Mouse (Mus musculus) hindlimb bud, embryonic 11.5 days (tissue): ENCODE measurements at regions not wholly inside any gene's neighbourhood (a gene's known extent, or its start where the extent isn't known, plus 50 kb on each side); places are given as distances from the start of the nearest gene placed in this dataset.

Experiments
- DNase-seq: peaks from one replicate; pipeline ENCODE4 v3.0.0-alpha.2; 2012; ENCODE audit warnings: low read depth, low spot score; ENCODE audit errors: extremely low spot score

GRCm38 (mm10) chr5:128483441-128483810 is 50.5 kb upstream of the Tmem132d start:
- no peak for DNase-seq

GRCm38 (mm10) chr5:128482617-128483440 is 50.0 kb upstream of the Tmem132d start:
- no peak for DNase-seq
